Mouse (Mus musculus): ENCODE results near the gene Nrxn3. TPM values are rescaled to one million over a fixed set of nuclear protein-coding genes. Genes with fewer than 3 reads are reported as not detected.

The Nrxn3 gene
- polyA plus RNA-seq, 1 experiment from 2014 or later: 1.6 TPM

DNA sequence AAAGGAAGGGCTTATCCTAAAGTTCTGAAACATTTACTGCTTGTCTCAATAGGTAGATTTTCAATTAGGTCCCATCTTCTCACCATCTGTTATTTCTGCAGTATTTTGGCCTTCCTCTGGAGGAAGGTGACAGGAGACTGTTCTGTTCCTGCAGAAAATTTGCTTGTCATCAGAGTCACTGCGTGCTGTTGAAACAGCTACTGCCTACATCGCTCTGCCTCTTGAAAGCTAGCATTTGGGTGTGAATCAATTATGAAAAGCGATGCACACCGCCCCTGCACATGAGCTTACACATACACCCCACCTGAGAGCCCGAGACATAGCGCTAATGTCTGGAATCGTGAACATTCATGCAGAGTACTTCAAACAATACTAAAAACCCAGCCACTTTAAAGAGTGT, 966.4 kb downstream of the Nrxn3 start:
- no peak for ATAC-seq (ENCODE audit: extremely low read depth, insufficient number of reproducible peaks, low FRiP score, low TSS enrichment)
- Histone ChIP-seq H3K4me3 (no peak overlapping the region), H3K9ac (no peak overlapping the region)

DNA sequence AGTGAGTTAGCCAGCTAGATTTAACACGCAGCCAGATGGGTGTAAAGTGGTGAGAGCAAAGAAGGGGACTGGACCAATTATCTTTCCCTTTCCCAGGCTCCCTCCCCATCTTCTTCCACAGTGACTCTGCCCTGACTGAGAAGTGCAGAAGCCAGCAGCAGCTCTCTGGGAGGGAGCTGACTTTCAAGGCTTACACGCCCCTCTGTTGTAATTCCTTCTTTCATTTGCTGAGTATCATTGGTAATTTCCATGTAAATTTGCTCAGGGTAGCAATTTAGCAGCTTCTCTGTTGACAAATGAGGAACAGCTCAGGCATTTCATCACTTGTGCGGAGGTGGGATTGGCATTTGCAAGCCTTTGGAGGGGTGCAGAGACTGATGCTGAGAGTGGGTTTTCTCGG, 976.8 kb downstream of the Nrxn3 start:
- Histone ChIP-seq H3K9me3 (no peaks in the 10 kb centered on the region), H3K4me2 (no peak overlapping the region), H3K27me3 (replicated peaks) (no peaks in the 10 kb centered on the region), H3K27ac (replicated peaks) (no peak overlapping the region), H3K4me1 (0 out of 2 replicates have a peak, but pooled peaks cover 5% of the 10 kb centered on the region), H3K36me3 (no peaks in the 10 kb centered on the region), H3K4me3 (no peak overlapping the region), H3K9ac (no peak overlapping the region)
- no peak for ATAC-seq (ENCODE audit: extremely low read depth, insufficient number of reproducible peaks, low FRiP score, low TSS enrichment)
- 16% methylated on average over 4 of the region's 4 CpGs for WGBS

More for the DNA sequence above, 966.4 kb downstream of the Nrxn3 start:
- WGBS: 75% methylated on average over 7 of the region's 7 CpGs
- H3K36me3 ChIP-seq: no peaks in the 10 kb centered on the region
- no peak overlapping the region for H3K27ac ChIP-seq (replicated peaks)
- H3K4me1 ChIP-seq: no peaks in the 10 kb centered on the region
- no peak overlapping the region for H3K4me2 ChIP-seq
- no peaks in the 10 kb centered on the region for H3K9me3 ChIP-seq
- H3K27me3 ChIP-seq (replicated peaks): no peaks in the 10 kb centered on the region

DNA sequence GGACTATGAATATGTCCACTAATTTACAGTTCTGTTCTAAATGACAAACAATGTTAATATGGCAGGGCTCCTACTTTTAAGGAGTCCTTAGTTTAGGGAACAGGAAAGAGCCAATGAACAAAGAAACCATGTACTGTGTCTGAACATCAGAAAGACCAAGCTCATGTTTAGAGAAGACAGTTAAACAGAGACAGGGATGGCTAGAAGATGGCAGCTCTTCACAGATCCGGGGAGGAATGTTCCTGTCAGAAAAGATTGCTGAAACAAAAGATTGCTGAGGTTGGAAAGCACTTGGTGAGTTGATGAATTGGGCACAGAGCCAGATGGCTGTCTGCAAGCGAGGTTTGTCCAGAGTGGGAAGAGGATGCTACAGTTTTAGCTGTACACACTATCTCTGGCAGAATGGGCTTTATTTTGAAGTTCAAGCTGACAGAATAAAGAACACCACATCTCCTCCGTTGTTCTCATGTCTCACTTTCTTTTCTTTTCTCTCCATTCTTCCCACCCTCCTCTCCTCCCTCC, 978.3 kb downstream of the Nrxn3 start:
- WGBS: 9% methylated on average over 3 of the region's 3 CpGs
- no peaks in the 10 kb centered on the region for H3K36me3 ChIP-seq
- H3K27ac ChIP-seq (replicated peaks): no peak overlapping the region
- no peak overlapping the region for H3K4me2 ChIP-seq
- H3K9me3 ChIP-seq: no peaks in the 10 kb centered on the region
- H3K4me3 ChIP-seq: no peak overlapping the region
- no peaks in the 10 kb centered on the region for H3K27me3 ChIP-seq (replicated peaks)
- 0 out of 2 replicates have a peak, but pooled peaks cover 5% of the 10 kb centered on the region for H3K4me1 ChIP-seq
- no peak for ATAC-seq (ENCODE audit: extremely low read depth, insufficient number of reproducible peaks, low FRiP score, low TSS enrichment)
- no peak overlapping the region for H3K9ac ChIP-seq

- H3K36me3 ChIP-seq: no peaks in the 10 kb centered on the region
- no peak for ATAC-seq (ENCODE audit: extremely low read depth, insufficient number of reproducible peaks, low FRiP score, low TSS enrichment)
- H3K27ac ChIP-seq (replicated peaks): no peak overlapping the region
Measured at GRCm38 (mm10) chr12:89702931-89703330, 980.3 kb downstream of the Nrxn3 start.

DNA sequence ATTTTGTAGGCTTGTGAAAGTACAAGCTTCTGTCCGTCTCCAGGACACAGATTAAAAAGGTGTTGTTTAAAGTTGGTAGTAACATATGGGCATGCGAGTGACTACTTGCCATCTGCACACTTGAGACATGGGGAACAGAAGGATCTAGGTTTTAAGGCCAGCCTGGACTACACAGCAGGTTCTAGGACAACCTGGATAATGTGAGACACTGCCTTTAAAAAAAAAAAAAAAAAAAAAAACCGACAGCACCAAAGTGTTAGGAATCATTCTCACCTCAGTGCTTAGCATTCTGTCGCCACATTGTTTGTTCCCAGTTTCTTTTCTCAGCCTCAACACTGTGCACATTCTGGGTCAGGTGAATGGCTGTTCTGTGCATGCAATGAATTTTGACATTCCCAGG, 985.2 kb downstream of the Nrxn3 start:
- Histone ChIP-seq H3K36me3 (no peaks in the 10 kb centered on the region), H3K4me3 (no peak overlapping the region), H3K9ac (no peak overlapping the region), H3K27me3 (replicated peaks) (no peaks in the 10 kb centered on the region), H3K4me1 (no peaks in the 10 kb centered on the region), H3K27ac (replicated peaks) (no peak overlapping the region), H3K9me3 (no peaks in the 10 kb centered on the region), H3K4me2 (no peak overlapping the region)
- no peak for ATAC-seq (ENCODE audit: extremely low read depth, insufficient number of reproducible peaks, low FRiP score, low TSS enrichment)
- 52% methylated on average over 4 of the region's 4 CpGs for WGBS

More at GRCm38 (mm10) chr12:89702931-89703330, 980.3 kb downstream of the Nrxn3 start:
- no peak overlapping the region for H3K4me3 ChIP-seq
- H3K9me3 ChIP-seq: no peaks in the 10 kb centered on the region
- 79% methylated on average over 1 of the region's 1 CpGs for WGBS
- H3K4me2 ChIP-seq: no peak overlapping the region
- no peak overlapping the region for H3K9ac ChIP-seq
- no peaks in the 10 kb centered on the region for H3K27me3 ChIP-seq (replicated peaks)
- H3K4me1 ChIP-seq: 0 out of 2 replicates have a peak, but pooled peaks cover 5% of the 10 kb centered on the region

GRCm38 (mm10) chr12:89710459-89710858, 987.8 kb downstream of the Nrxn3 start:
- 85% methylated on average over 5 of the region's 5 CpGs for WGBS
- H3K4me3 ChIP-seq: no peak overlapping the region
- no peaks in the 10 kb centered on the region for H3K9me3 ChIP-seq
- no peak for ATAC-seq (ENCODE audit: extremely low read depth, insufficient number of reproducible peaks, low FRiP score, low TSS enrichment)
- no peak overlapping the region for H3K9ac ChIP-seq
- H3K27me3 ChIP-seq (replicated peaks): no peaks in the 10 kb centered on the region
- no peak overlapping the region for H3K27ac ChIP-seq (replicated peaks)
- no peaks in the 10 kb centered on the region for H3K36me3 ChIP-seq
- H3K4me2 ChIP-seq: no peak overlapping the region
- no peaks in the 10 kb centered on the region for H3K4me1 ChIP-seq

GRCm38 (mm10) chr12:89711791-89712190, 989.1 kb downstream of the Nrxn3 start:
- Histone ChIP-seq H3K4me1 (no peaks in the 10 kb centered on the region), H3K27me3 (replicated peaks) (no peaks in the 10 kb centered on the region), H3K27ac (replicated peaks) (no peak overlapping the region), H3K4me3 (no peak overlapping the region), H3K9ac (no peak overlapping the region), H3K9me3 (no peaks in the 10 kb centered on the region), H3K36me3 (no peaks in the 10 kb centered on the region), H3K4me2 (no peak overlapping the region)
- ATAC-seq (ENCODE audit: extremely low read depth, insufficient number of reproducible peaks, low FRiP score, low TSS enrichment): no peak
- WGBS: 70% methylated on average over 1 of the region's 1 CpGs

DNA sequence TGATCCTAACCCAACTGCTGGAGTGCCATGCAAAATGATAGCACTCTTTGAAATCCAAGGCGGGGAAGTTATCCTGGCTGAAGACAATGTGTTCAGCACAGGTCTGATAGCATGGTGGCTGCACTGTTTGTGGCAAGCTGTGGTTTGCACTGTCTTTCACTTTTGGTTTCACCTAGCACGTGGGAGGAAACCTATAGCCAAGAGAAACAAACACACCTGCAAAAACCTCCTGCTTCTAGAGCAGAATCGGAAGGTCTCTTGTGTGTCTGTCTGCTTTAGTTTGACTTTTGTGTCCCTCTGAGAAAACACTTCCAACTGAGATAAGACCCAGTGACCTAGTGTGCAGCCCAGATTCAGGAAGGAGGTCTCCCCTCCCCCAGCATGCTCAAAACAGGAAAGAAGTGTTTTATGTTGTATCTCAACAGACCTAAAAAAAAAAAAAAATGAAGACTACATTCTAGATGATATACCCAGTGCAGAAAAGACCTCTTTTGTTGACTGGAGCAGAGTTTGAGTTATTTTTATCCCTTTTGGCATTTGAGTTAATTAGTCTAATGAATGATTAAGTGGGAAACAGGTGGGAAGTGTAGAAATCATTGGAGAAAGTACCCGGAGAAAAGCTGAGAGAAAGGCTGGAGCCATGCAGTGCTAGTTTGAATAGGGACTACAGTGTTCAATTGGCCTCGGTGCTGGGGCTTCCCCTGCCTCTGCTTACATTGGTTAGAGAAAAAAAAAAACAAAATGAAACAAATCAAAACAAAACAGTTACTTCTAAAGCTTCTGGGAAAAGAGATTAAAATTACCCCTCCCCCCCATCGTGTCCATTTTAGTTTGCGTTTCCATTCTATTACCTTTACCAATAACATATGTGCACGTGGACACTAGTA, 996.8 kb downstream of the Nrxn3 start:
- WGBS: 39% methylated on average over 8 of the region's 8 CpGs
- H3K4me2 ChIP-seq: peak overlapping the region; percentile 46; the same call in 1 of the 2 replicates
- no peak overlapping the region for H3K27ac ChIP-seq (replicated peaks)
- H3K9ac ChIP-seq: no peak overlapping the region
- H3K4me1 ChIP-seq: no peaks in the 10 kb centered on the region; the same call in 1 of the 2 replicates
- no peak for ATAC-seq (ENCODE audit: extremely low read depth, insufficient number of reproducible peaks, low FRiP score, low TSS enrichment)
- no peaks in the 10 kb centered on the region for H3K27me3 ChIP-seq (replicated peaks)
- H3K9me3 ChIP-seq: no peaks in the 10 kb centered on the region
- no peaks in the 10 kb centered on the region for H3K36me3 ChIP-seq
- peak overlapping the region; percentile 17; the same call in 1 of the 2 replicates for H3K4me3 ChIP-seq

DNA sequence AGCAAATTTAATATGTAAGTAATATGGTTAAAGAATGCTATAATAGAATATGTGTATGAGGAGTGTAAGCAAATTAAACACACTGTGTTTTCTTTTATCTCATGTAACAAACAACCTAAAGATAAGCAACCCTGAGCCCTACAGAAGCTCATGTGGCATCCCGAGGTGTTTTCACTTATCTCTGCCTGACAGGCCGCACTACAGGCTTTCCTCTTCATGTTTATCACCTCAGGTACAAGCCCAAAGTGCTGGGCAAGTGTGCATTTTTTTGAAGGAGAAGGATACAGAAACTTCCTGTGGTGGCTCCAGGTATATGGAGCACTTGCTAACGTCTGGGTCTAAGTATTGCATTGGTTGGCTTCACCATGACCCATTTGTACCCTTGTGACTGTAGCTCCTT, 998.3 kb downstream of the Nrxn3 start:
- Histone ChIP-seq H3K9me3 (no peaks in the 10 kb centered on the region), H3K27me3 (replicated peaks) (no peaks in the 10 kb centered on the region), H3K36me3 (no peaks in the 10 kb centered on the region), H3K4me1 (no peaks in the 10 kb centered on the region; the same call in 1 of the 2 replicates), H3K9ac (no peak overlapping the region), H3K4me3 (no peak overlapping the region), H3K27ac (replicated peaks) (no peak overlapping the region), H3K4me2 (no peak overlapping the region)
- no peak for ATAC-seq (ENCODE audit: extremely low read depth, insufficient number of reproducible peaks, low FRiP score, low TSS enrichment)
- 20% methylated on average over 3 of the region's 3 CpGs for WGBS

- no peaks in the 10 kb centered on the region for H3K36me3 ChIP-seq
- ATAC-seq (ENCODE audit: extremely low read depth, insufficient number of reproducible peaks, low FRiP score, low TSS enrichment): no peak
- H3K9ac ChIP-seq: no peak overlapping the region
- no peaks in the 10 kb centered on the region for H3K27me3 ChIP-seq (replicated peaks)
- 85% methylated on average over 14 of the region's 14 CpGs for WGBS
- peaks cover 3% of the 10 kb centered on the region; the same call in 1 of the 2 replicates for H3K9me3 ChIP-seq
- no peak overlapping the region for H3K27ac ChIP-seq (replicated peaks)
- no peak overlapping the region for H3K4me2 ChIP-seq
- H3K4me1 ChIP-seq: no peaks in the 10 kb centered on the region; the same call in 1 of the 2 replicates
- no peak overlapping the region for H3K4me3 ChIP-seq
Measured at GRCm38 (mm10) chr12:89722462-89722861, 999.8 kb downstream of the Nrxn3 start.

DNA sequence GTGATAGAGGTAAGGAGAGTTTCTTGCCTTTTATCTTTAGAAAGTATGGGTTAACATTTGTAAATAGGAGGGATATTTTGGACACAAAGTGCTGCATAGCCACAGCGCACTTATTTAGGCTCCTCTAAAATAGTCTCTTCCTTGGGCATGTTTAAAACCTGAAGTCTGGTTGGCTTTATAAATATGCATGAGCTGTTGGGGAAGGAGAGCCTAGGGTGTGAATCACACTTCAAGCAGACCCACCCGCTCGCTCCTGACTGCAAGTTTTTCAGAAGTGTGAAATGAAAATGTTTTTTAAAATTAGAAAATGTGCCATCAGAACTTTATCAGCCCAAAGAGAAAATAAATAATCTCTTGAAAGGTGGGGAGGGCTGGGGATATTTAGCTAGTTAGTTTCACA, 1001.4 kb downstream of the Nrxn3 start:
- Histone ChIP-seq H3K27ac (replicated peaks) (no peak overlapping the region), H3K27me3 (replicated peaks) (no peaks in the 10 kb centered on the region), H3K9me3 (peaks cover 3% of the 10 kb centered on the region; the same call in 1 of the 2 replicates), H3K4me3 (no peak overlapping the region), H3K9ac (no peak overlapping the region), H3K4me2 (no peak overlapping the region), H3K36me3 (no peaks in the 10 kb centered on the region), H3K4me1 (no peaks in the 10 kb centered on the region; the same call in 1 of the 2 replicates)
- 39% methylated on average over 3 of the region's 3 CpGs for WGBS
- no peak for ATAC-seq (ENCODE audit: extremely low read depth, insufficient number of reproducible peaks, low FRiP score, low TSS enrichment)
